In the genomic region with DNA sequence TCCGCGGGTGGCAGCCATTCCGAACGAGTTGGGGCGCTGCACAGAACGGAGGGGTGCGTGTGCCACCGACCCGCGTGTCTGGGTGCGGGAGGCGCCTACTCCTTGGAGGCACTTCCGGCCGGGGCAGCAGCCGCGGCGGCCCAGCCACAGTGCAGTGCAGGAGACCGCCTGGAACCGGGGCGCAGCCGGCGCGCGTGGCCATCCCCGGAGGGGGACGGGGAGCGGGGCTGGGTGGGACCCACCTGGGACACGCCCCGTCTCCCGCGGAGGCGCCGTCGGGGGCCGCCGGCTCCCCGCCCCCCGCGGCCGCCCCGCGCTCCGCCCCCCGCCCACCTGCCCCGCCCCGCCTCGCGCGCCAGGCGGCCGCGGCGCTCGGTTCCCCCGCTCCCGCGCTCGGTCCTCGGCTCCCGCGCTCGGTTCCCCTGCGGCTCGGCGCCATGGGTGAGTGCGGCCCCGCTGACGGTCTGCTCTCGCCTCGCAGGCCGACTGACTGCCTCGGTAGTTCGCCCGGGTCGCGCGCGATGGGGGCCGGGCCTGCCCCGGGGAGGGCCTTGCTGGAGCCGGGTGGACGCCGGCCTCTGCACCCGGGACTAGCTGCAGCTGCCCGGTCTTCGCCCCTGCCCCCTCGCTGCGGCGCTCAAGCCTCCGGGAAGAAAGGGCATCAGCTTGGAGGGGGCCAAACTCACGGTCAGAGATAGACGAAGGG, we compare ENCODE assay signal across 9 mouse cellular contexts. TPM values are rescaled to one million over a fixed set of nuclear protein-coding genes. Genes with fewer than 3 reads are reported as not detected.
DNase-seq lines count a peak whose midpoint lies in the region; ATAC-seq lines count a peak whose summit lies in the region.
"Had no signal": no experiment of that assay in that cellular context is flagged by ENCODE, and none has a peak within 500 bp of the region (broad histone marks: within the 10 kb centered on the region; RNA-seq: fewer than 3 reads in every experiment).

No protein-coding gene starts in this region.

- WGBS in liver, embryonic 15.5 days (ENCODE audit: insufficient replicate concordance) = under 1% methylated on average over 86 of the region's 92 CpGs
- under 1% methylated on average over 74 of the region's 92 CpGs for WGBS in neural tube, embryonic 13.5 days

- H3K27me3 ChIP-seq in liver, embryonic 15.5 days = peaks cover 32% of the 10 kb centered on the region
- peaks cover 10% of the 10 kb centered on the region; the same call in 1 of the 2 replicates for H3K27me3 ChIP-seq in neural tube, embryonic 13.5 days

- peak overlapping the region; percentile 98 for H3K4me2 ChIP-seq in liver, embryonic 15.5 days
- H3K4me2 ChIP-seq in neural tube, embryonic 13.5 days = peak overlapping the region; percentile 75

- peak overlapping the region; percentile 90 for H3K9ac ChIP-seq in liver, embryonic 15.5 days
- peak overlapping the region; percentile 83 for H3K9ac ChIP-seq in neural tube, embryonic 13.5 days

- H3K4me3 ChIP-seq in liver, embryonic 15.5 days (replicated peaks) = peak overlapping the region; percentile 85
- H3K4me3 ChIP-seq in neural tube, embryonic 13.5 days = peak overlapping the region; percentile 70

- peak; percentile 75 to 78 for DNase-seq in heart, adult 18-20 months
- no peak for DNase-seq in heart, adult 8-10 months (ENCODE audit: low spot score)
- DNase-seq in brain, adult 2 months (ENCODE audit: low read depth, low spot score) = peak; percentile 46
- DNase-seq in gastrocnemius, postnatal 4 days (ENCODE audit: low spot score in 2 of 2) = peak; percentile 63 to 70
- peak; percentile 57 for DNase-seq in kidney, adult 11 months
- peak; percentile 81 for DNase-seq in thymus, postnatal 14 days

- no peaks in the 10 kb centered on the region for H3K36me3 ChIP-seq in liver, embryonic 15.5 days (replicated peaks)
- no peaks in the 10 kb centered on the region for H3K36me3 ChIP-seq in neural tube, embryonic 13.5 days

- peaks cover 55% of the 10 kb centered on the region for H3K4me1 ChIP-seq in liver, embryonic 15.5 days (replicated peaks)
- peaks cover 28% of the 10 kb centered on the region for H3K4me1 ChIP-seq in neural tube, embryonic 13.5 days (replicated peaks)

- no peaks in the 10 kb centered on the region for H3K9me3 ChIP-seq in liver, embryonic 15.5 days (replicated peaks)
- H3K9me3 ChIP-seq in neural tube, embryonic 13.5 days = no peaks in the 10 kb centered on the region

- H3K27ac ChIP-seq in liver, embryonic 15.5 days (replicated peaks) = peak overlapping the region; percentile 76
- 0 out of 2 replicates have a peak overlapping the region, but pooled peaks have one; percentile 7 for H3K27ac ChIP-seq in neural tube, embryonic 13.5 days (replicated peaks)

- peak; percentile 83 for ATAC-seq in liver, embryonic 15.5 days (ENCODE audit: insufficient read depth)
- ATAC-seq in neural tube, embryonic 13.5 days (ENCODE audit: low read depth) = peak; percentile 78

RNA-seq across cellular contexts. Expression of a gene that starts 14.4 kb away (rescaled TPM):
- 10 to 100 TPM; 10.9 to 15.9 TPM for total RNA-seq in heart, adult 18-20 months (2021)
- total RNA-seq in heart, adult 8-10 months (2022) = 10 to 100 TPM; 11.9 to 15.0 (median 14.3) TPM
- total RNA-seq in gastrocnemius, postnatal 4 days (2021) = 10 to 100 TPM; 22.2 to 31.9 TPM
- polyA plus RNA-seq in liver, embryonic 15.5 days (2015; fragmentation: Nextera tagmentation; extraction: Ambion mirVana) = 5.1 and 5.9 TPM in 2 replicates
- polyA plus RNA-seq in neural tube, embryonic 13.5 days (2015; fragmentation: Nextera tagmentation; extraction: Ambion mirVana) = 9.9 and 10.7 TPM in 2 replicates

RNA-seq across cellular contexts. Expression of a gene that starts 29.1 kb away (rescaled TPM):
- total RNA-seq in heart, adult 18-20 months (2021) = 1 to 10 TPM; 1.4 to 1.6 TPM
- 1 to 10 TPM; 1.1 to 3.2 (median 1.8) TPM for total RNA-seq in heart, adult 8-10 months (2022)
- 1 to 10 TPM; 1.9 to 2.0 TPM for total RNA-seq in gastrocnemius, postnatal 4 days (2021)
- polyA plus RNA-seq in liver, embryonic 15.5 days (2015; fragmentation: Nextera tagmentation; extraction: Ambion mirVana) = 0.37 and 0.50 TPM in 2 replicates
- polyA plus RNA-seq in neural tube, embryonic 13.5 days (2015; fragmentation: Nextera tagmentation; extraction: Ambion mirVana) = 0.84 and 1.8 TPM in 2 replicates

RNA-seq across cellular contexts. Expression of a gene that starts 47.5 kb away (rescaled TPM):
- 10 to 100 TPM; 10.2 to 11.9 TPM for total RNA-seq in heart, adult 18-20 months (2021)
- total RNA-seq in heart, adult 8-10 months (2022) = 10 to 100 TPM in 1 of 4 experiments, 1 to 10 TPM in 3; 8.3 to 10.0 (median 9.4) TPM
- 10 to 100 TPM; 13.2 to 15.1 TPM for total RNA-seq in gastrocnemius, postnatal 4 days (2021)
- polyA plus RNA-seq in liver, embryonic 15.5 days (2015; fragmentation: Nextera tagmentation; extraction: Ambion mirVana) = 13.7 and 14.6 TPM in 2 replicates
- polyA plus RNA-seq in neural tube, embryonic 13.5 days (2015; fragmentation: Nextera tagmentation; extraction: Ambion mirVana) = 26.4 and 27.1 TPM in 2 replicates

RNA-seq across cellular contexts. Expression of a gene that starts 48.3 kb away (rescaled TPM):
- total RNA-seq in heart, adult 18-20 months (2021) = under 1 TPM; 0.10 to 0.13 TPM
- not detected for total RNA-seq in heart, adult 8-10 months (2022)
- total RNA-seq in gastrocnemius, postnatal 4 days (2021) = 1 to 10 TPM; 3.0 to 3.5 TPM
- polyA plus RNA-seq in liver, embryonic 15.5 days (2015; fragmentation: Nextera tagmentation; extraction: Ambion mirVana) = 0.07 and 0.13 TPM in 2 replicates
- 1.2 and 1.3 TPM in 2 replicates for polyA plus RNA-seq in neural tube, embryonic 13.5 days (2015; fragmentation: Nextera tagmentation; extraction: Ambion mirVana)
- total RNA-seq: neutrophil, adult 5-6 weeks had no signal

RNA-seq across cellular contexts. Expression of a gene that starts 59.2 kb away (rescaled TPM):
- total RNA-seq in heart, adult 18-20 months (2021) = 1 to 10 TPM; 3.4 to 3.6 TPM
- 1 to 10 TPM; 3.8 to 5.7 (median 5.0) TPM for total RNA-seq in heart, adult 8-10 months (2022)
- total RNA-seq in gastrocnemius, postnatal 4 days (2021) = 1 to 10 TPM; 5.5 to 5.7 TPM
- 7.8 and 8.4 TPM in 2 replicates for polyA plus RNA-seq in liver, embryonic 15.5 days (2015; fragmentation: Nextera tagmentation; extraction: Ambion mirVana)
- 15.3 and 18.8 TPM in 2 replicates for polyA plus RNA-seq in neural tube, embryonic 13.5 days (2015; fragmentation: Nextera tagmentation; extraction: Ambion mirVana)
